26 mouse cellular contexts compared by ENCODE assay signal in the genomic region with DNA sequence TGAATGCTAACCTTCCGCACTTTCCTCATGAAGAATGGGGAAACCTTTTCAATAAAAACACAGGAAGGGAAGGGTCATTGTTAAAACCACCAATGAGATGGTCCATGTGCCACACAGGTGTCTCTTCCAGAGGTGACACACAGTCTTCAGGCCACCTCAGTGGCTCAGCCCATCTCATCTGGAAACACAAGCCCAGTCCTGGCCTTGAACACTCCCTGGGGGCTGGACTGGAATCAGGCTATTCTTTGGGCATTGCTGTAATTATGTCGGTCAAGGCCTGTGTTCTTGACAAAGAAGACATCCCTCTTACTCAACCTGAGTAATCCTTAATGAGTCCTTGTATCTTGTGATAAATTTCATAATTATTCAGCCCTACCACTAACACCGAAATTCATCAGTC.
"Had no signal": no experiment of that assay in that cellular context is flagged by ENCODE, and none has a peak within 500 bp of the region (broad histone marks: within the 10 kb centered on the region; RNA-seq: fewer than 3 reads in every experiment).

No protein-coding gene starts in this region.

- H3K4me1 ChIP-seq: heart, embryonic 13.5 days; heart, embryonic 15.5 days; kidney, embryonic 15.5 days; liver, embryonic 12.5 days had no signal

- ATAC-seq: hindbrain, embryonic 16.5 days; intestine, embryonic 16.5 days; liver, embryonic 12.5 days had no signal

- H3K36me3 ChIP-seq: heart, embryonic 13.5 days; heart, embryonic 15.5 days; kidney, embryonic 15.5 days; limb, embryonic 13.5 days; limb, embryonic 15.5 days; liver, embryonic 12.5 days had no signal

- H3K4me3 ChIP-seq: heart, adult 2 months; heart, embryonic 13.5 days; heart, embryonic 15.5 days; kidney, embryonic 15.5 days; limb, embryonic 13.5 days; limb, embryonic 15.5 days; liver, embryonic 12.5 days had no signal

- DNase-seq: gastrocnemius, postnatal 14 days; gastrocnemius, postnatal 36 days; heart, adult 11 months; heart, adult 2 months; heart, postnatal 14 days; heart, postnatal 36 days; kidney, adult 11 months; kidney, adult 2 months; kidney, adult 9 months; kidney, postnatal 14 days; kidney, postnatal 36 days; layer of hippocampus, adult 9-11 months; layer of hippocampus, postnatal 36 days; left cerebral cortex, postnatal 4 days had no signal

- H3K27me3 ChIP-seq: heart, embryonic 13.5 days; heart, embryonic 15.5 days; limb, embryonic 13.5 days; limb, embryonic 15.5 days; liver, embryonic 12.5 days had no signal

- H3K9ac ChIP-seq: heart, embryonic 13.5 days; heart, embryonic 15.5 days; hindbrain, embryonic 14.5 days; kidney, embryonic 15.5 days; limb, embryonic 13.5 days; limb, embryonic 15.5 days; liver, embryonic 12.5 days; liver, embryonic 14.5 days had no signal

- H3K9me3 ChIP-seq: heart, embryonic 13.5 days; heart, embryonic 15.5 days; kidney, embryonic 15.5 days; limb, embryonic 13.5 days; limb, embryonic 15.5 days; liver, embryonic 12.5 days had no signal

- H3K4me2 ChIP-seq: heart, embryonic 11.5 days; heart, embryonic 13.5 days; heart, embryonic 15.5 days; hindbrain, embryonic 14.5 days; kidney, embryonic 15.5 days; limb, embryonic 13.5 days; limb, embryonic 15.5 days; liver, embryonic 12.5 days had no signal

- H3K27ac ChIP-seq: heart, adult 2 months; heart, embryonic 13.5 days; heart, embryonic 15.5 days; hindbrain, embryonic 14.5 days; kidney, embryonic 15.5 days; kidney, postnatal 0 days; limb, embryonic 13.5 days; limb, embryonic 15.5 days; liver, embryonic 12.5 days; liver, embryonic 14.5 days had no signal
